Mouse (Mus musculus): ENCODE measurements around the gene Hnrnpa0.

- TF ChIP-seq CTCF (IDR thresholded peaks at IDR 0.05; ENCODE audit: low read depth) (no peak), EP300 (optimal IDR thresholded peaks at IDR 0.05) (no peak)
These were observed 45.3 kb downstream of the Hnrnpa0 start for GRCm38 (mm10) chr13:58083048-58083447.

Data from stomach, postnatal 0 days (tissue).